Mouse (Mus musculus) liver, embryonic 18 days (tissue): ENCODE measurements around the gene Btg1-ps1. TPM values are rescaled to one million over a fixed set of nuclear protein-coding genes. Genes with fewer than 3 reads are reported as not detected.

Experiments
- polyA plus RNA-seq: library from polyadenylated mRNA; depleted of rRNA; stranded (reverse); fragments of >200 nt; gene quantifications from 2 replicates; pipeline ENCODE4 v1.2.3, GENCODE M21; 2012; rRNA removed

Gene Btg1-ps1
- polyA plus RNA-seq: not detected in 2 replicates

GRCm38 (mm10) chrX:38018597-38018996 is at the start of gene Btg1-ps1:
Btg1-ps1 (minus strand) TSS chrX:38018815.

GRCm38 (mm10) chrX:38066175-38066574 is 47.6 kb upstream of the Btg1-ps1 start, which contains the start of gene Rhox10:
Rhox10 (plus strand) TSS chrX:38066475.

GRCm38 (mm10) chrX:38043014-38043413 is 24.4 kb upstream of the Btg1-ps1 start, which contains the start of gene Btg1-ps2:
Btg1-ps2 (minus strand) TSS chrX:38043114.

Other genes with a start within 250 kb of the Btg1-ps1 start
- 0.70 and 1.0 TPM in 2 replicates for gene Rhox5, start 214.0 kb downstream of the Btg1-ps1 start, polyA plus RNA-seq
- 0.03 TPM in 1 of 2 replicates, not detected in the other for gene Rhox6, start 191.9 kb downstream of the Btg1-ps1 start, polyA plus RNA-seq
- not detected in 2 replicates for gene Rhox7a, start 187.1 kb downstream of the Btg1-ps1 start, polyA plus RNA-seq
- gene Rhox8, start 139.9 kb downstream of the Btg1-ps1 start, polyA plus RNA-seq: not detected in 2 replicates
- not detected in 2 replicates for gene Rhox7b, start 121.6 kb downstream of the Btg1-ps1 start, polyA plus RNA-seq
- gene Rhox9, start 117.0 kb downstream of the Btg1-ps1 start, polyA plus RNA-seq: not detected in 2 replicates
- gene Btg1-ps2, start 24.3 kb upstream of the Btg1-ps1 start, polyA plus RNA-seq: not detected in 2 replicates
- not detected in 2 replicates for gene Rhox10, start 47.7 kb upstream of the Btg1-ps1 start, polyA plus RNA-seq
- gene Rhox11, start 66.3 kb upstream of the Btg1-ps1 start, polyA plus RNA-seq: not detected in 2 replicates
- gene Rhox12, start 92.1 kb upstream of the Btg1-ps1 start, polyA plus RNA-seq: not detected in 2 replicates
- not detected in 2 replicates for gene Rhox13, start 102.4 kb upstream of the Btg1-ps1 start, polyA plus RNA-seq
- gene Zbtb33, start 171.0 kb upstream of the Btg1-ps1 start, polyA plus RNA-seq: 2.4 and 2.6 TPM in 2 replicates
- gene Tmem255a, start 233.6 kb upstream of the Btg1-ps1 start, polyA plus RNA-seq: 1.1 TPM in 2 replicates